Mouse (Mus musculus) brain, embryonic 14.5 days (tissue): ENCODE results near the gene Bak1.

Experiments used
- CTCF ChIP-seq: fragments of 200-500 bp; IDR thresholded peaks from 2 replicates; pipeline ENCODE4 v1.5.1; 2012; ENCODE audit warnings: inconsistent platforms, mild to moderate bottlenecking, moderate library complexity, borderline replicate concordance; ENCODE audit not compliant: insufficient read depth, insufficient read length; ENCODE audit errors: extremely low read depth
- POLR2A ChIP-seq: fragments of 200-500 bp; IDR thresholded peaks from 2 replicates; pipeline ENCODE4 v1.6.1; 2012; ENCODE audit warnings: mild to moderate bottlenecking, inconsistent platforms, borderline replicate concordance; ENCODE audit not compliant: poor library complexity, insufficient read depth, insufficient read length, severe bottlenecking; ENCODE audit errors: extremely low read depth

DNA sequence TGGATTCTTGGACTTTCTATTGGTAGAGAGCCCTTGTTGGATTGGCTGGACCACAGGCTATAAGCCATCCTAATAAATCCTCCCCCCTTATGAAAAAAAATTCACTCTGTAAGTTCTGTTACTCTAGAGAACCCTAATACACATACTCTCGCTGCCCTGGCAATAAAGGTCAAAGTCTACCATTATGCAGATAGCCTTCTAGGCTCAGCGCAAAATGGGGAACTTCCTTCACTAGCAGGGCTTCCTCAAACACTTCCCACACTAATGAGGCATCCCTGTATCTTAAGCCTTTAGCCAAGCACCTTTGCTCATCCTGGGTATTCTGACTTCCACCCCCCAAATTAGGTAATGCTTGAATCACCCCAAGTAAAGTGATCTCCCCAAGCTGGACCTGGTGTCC is 20.5 kb downstream of the Bak1 start:
- TF ChIP-seq POLR2A (no peak), CTCF (no peak)
